Mouse (Mus musculus) adipocyte (in vitro differentiated cells): ENCODE results near the gene Bpgm.

ENCODE experiments used
- DNase-seq: peaks from one replicate; pipeline ENCODE4 v3.0.0-alpha.2; 2016; ENCODE audit warnings: low spot score

Gene Bpgm

DNA sequence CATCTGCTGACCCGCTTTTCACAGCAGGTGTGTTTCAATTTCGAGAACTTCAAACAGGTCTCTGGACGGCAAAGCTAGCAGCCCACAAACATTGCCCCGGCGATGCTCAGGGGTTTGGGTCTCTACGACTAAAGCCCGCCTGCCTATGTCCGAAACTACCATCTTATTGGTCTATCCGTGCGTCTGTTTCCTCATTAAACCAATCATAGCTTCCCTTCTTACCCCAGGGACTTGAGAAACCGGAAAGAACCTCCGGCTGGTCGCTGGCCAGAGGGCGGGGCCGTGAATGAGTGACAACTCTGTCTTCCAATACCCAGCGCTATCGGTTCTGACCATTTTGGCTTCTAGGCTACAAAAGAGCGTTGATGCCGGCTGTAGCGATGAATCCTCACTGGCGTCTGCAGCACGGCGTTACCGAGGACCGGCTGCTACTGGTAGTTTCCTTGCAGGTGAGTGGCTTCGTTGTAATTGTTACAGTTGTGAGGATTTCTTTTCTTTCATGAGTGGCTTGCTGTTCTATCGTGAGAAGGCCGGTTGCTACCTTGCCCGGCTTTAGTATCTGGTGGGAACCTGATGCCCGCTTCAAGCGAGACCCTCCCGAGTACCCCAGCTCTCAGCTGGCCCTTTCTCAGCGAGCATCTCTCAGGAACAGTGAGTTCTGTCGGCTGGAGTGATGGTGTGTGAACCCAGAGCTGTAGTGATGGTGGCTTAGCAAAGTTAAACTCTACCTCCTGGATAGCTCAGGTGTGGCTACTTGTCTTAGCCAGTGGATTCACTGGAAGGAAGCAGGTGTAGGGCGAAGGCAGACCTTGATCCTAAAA lies at the start of gene Bpgm:
TSS of gene Bpgm (plus strand) at position 234 of the 821 bp plus-strand sequence.
- peak; percentile 99 for DNase-seq

DNA sequence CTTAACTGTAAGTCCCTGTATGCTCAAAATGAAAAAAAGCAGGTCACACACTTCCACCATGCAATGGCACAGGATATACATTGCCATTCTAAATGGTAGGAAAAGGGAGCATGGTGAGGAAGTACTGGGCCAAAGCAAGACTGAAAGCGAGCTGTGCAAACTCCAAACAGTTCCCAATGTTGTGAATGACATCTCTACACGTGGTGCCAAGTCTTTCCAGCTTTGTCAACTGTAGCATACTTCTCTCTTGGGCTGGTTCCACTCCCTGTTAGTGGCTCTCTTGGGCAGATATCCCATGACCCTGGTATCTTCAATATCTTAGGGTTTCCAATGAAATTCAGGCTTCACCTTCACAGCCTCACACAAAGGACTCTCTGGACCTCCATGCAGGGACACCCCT lies 37.0 kb upstream of the Bpgm start:
- peak; percentile 53 for DNase-seq

DNA sequence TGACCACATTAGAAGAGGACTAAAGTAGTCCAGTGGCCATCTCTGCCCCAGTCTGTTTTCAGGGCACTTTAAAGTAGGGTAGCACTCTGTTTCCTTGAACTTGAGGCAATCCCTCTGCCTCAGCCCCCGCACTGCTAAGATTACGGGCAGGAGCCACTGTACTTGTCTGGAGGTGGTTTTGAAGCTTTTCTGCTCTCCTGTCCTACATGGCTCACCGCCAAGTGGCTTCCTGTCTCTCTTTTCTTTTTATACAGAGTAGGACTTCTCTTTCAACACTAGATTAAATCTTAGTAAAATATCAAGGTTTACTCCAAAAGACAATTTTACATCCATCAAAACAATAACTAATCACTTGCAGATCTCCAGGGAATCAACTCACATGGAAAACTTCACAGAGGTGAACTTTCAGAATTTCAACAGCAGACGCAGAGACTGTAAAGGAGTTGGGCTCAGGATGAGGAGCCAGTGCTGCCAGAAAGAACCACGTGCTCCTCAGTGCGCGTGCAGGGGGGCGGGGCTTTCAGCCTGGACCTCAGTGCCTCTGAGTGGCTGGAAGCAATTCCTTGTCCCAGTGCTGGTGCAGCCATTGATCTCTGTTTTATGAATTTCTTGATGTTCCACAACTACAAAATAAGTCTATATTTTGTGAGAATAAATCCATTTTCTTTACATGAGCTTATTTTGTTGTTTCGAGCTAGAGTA lies 34.3 kb upstream of the Bpgm start:
- peak; percentile 41 for DNase-seq

DNA sequence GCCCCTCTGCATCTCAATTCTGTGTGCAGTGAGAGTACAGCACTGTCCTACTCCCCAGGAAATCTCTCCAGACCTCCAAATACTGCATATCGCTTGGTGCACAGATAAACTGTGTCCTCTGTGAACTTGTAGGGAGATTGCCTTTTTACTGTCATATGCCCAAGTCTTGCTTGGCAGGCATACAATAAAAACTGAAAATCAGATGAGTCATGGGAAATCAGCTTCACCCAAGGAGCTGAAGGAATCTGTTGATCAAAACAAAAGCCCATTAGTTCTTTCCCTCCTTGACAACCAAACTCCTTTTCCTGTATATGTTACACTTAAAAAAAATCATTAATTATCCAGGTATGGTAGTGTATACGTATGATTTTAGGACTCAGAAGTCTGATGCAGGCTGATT lies 32.2 kb upstream of the Bpgm start:
- peak; percentile 78 for DNase-seq

DNA sequence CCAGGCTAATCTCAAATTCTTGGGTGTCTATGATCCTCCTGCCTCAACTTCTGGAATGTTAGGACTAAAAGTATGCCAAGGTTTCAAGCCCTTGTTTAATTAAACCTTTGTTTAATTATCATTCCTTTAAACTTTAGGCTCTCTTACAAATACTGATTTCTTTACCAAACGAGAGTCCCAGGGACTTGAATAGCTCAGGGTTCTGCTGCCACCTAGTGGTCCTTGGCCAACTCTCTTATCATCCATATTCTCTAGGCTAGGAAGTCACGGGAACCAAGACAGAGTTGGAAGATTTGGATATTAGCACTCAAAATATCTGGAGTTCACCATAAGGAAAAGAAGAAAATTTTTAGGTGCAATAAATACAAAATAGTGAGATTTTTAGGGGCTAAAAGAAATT lies 28.0 kb upstream of the Bpgm start:
- peak; percentile 94 for DNase-seq

DNA sequence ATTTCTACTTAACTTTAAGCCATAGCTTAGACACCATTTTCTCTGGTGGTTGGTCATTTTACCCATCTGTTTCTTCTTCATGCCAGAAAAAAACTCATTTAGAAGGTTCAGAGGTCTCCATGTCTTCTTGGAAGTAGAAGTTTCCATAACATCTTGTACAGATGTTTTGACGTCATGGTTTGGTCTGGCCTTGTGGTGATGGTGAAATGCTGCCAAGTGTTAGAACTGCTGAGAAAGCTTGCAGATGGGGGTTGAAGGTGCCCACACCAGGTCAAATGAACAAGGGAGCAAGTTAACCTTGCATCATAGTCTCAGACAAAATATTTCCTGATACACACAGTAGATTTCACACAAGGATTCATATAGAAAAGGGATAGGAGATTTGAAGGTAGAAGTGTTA lies 27.3 kb upstream of the Bpgm start:
- no peak for DNase-seq

DNA sequence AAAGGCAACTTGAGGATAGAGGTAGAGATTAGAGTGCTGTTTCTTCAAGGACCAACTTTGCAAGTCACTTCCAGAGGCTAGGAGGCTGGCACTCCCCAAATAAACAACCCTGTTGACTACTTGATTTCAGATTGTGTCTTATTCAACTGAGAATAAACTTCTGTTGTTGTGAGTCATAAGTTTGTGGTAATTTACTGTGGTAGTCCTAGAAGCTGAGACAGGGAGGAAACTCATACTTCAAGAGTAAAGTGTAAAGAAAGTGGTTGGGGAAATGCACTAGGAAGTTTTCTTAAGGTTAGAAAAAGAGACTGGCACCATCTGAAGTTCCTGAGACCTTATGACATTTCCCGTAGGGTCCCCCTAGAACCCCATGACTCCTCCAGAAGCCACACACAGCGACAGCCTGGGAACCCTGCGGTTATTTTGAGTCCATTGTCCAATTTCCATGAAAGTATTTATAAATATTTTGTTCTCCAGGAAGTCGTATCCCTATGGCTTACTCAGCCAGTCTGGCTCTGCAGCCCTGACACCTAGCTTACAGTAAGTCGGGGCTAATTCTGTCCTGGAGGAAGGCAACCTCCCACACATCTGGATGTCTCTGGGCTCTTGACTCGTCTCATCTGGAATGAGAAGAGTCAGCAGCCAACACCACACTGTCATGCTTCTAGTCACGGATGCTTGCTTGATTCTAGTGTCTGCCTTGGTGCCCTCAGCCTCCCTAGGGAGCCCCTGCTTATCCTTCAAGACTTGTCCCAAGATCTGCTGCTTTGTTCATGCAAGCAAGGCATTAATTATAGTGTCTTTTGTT lies 22.8 kb upstream of the Bpgm start:
- DNase-seq, result no peak

DNA sequence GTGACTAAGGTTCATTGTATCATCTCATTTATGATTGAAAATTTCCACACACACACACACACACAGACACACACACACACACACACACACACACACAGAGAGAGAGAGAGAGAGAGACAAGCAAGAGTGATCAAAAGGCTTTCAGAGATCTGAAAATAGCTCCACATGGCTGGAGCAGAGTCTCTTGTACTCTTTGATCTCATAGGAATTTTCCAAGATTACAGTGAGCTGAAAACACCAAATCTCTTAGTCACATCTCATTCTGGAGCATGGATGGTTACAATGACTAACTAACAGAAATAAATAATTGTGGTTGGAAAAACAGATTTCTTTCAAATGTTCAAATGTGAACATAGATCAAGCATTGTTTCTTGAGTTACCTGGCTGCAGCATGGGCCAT lies 16.6 kb upstream of the Bpgm start:
- no peak for DNase-seq

DNA sequence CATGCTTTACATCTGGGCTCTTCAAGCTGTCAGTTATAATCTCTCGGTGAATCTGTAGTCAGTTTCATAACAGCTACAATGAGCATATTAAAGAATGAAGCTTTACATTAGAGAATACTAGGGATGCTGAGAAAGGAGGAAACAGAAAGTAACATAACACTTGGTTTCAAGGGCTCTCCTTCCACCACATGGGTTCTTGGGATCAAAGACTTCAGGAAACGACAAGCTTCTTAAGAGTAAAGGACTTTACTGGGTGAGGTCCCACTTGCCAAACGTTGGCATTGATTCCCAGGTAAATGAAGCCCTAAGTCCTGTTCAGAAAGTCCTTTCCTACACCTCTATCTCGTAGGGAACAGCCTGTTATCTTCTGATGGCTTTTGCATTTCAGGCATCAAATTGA lies 15.4 kb upstream of the Bpgm start:
- DNase-seq, result no peak

DNA sequence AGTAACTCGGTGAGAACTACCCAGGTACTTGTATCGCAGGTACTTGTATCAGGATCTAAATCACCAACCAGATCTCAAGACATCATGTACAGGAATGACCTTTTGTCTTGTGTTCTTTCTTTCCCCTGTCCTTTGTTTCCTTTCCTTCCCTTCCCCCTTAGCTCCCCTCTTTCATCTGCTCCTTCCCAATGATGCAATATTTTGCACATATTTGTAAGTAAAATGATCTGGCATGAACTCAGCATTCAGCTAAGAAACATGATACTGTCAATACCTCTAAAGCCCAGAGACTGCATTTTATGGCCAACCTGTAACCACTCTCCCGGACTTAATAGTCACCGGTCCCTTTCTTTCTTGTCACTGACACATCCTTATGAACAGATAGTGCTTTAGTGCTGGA lies 12.4 kb upstream of the Bpgm start:
- no peak for DNase-seq

DNA sequence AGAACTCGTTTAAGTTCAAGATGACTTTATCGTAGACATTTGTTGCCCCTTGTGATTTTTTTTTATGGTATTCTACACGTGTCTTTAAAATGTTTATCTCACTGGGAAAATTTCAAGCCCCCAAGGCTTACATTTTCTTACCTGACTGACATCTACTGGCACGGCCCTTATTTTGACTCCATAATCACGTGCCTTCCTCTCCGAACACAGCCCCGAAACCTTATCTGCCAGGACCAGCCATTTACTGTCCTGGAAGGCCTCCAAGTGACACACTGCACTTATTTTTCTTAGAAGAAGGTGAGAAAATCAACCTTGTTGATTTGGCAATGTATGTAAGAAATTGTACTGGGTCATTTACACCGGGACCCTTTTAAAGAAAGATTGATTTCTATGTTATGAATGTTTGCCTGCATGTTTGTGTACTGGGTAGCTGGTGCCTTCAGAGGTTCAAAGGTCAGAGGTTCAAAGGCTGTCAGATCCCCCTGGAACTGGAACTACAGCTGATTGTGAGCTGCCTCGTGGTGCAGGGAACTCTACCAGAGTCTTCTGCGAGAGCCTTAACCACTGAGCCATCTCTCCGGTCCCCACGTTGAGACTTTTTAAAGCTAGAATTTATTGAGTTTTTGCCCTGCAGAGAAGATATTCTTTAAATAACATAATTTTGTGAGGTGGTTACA lies 4.4 kb upstream of the Bpgm start:
- no peak for DNase-seq

DNA sequence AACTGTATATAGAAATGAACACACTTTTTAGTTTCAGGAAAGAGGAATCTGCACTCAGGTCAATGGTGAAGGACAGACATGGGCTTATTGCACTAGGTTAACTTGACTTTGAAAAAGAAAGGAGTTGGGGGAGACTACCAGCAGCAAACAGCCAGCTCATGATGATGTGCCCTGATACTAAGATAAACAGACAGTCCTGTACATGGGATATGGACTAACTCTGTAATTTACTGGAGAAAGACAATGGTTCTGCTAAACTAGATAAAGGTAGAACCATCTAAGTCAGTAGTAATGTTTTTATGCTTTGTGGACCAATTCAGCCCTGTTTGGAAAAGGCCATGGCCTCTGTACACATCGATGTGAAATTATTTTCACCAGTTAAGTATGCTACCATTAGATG lies 2.7 kb upstream of the Bpgm start:
- no peak for DNase-seq

DNA sequence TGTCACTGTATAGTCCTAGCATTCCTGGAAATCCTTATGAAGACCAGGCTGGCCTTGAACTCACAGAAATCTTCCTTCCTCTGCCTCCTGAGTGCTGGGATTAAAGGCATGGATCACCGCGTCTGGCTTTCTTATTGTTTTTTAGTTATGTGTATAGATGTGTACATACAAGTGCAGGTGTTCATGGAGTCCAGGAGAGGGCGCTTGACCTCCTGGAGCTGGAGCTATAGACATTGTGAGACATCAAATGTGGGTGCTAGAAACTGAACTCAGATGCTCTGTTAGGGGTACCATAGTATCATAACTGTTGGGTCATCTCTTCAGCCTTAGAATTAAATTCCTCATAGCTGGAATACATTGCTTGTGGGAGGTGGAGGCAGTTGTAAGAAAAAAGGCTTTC lies 2.0 kb upstream of the Bpgm start:
- DNase-seq, result no peak

DNA sequence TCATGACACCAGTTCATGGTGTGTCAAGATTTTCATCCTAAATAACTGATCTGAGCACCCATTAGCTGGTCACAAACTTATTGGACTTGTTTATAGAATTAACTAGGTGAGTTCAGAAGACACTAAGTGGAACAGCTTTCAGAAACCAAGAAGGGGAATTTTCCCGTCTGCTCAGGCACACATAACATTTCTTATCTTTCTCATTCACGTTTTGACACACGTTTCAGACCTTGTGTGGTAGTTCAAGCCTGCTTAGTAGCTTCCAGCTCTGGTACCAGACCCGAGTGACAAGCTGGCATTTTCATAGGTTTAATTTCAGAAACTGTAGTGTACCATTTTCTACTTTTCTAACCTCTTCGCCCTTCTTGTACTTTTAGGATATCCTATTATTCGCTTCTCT lies 616 bp upstream of the Bpgm start:
- no peak for DNase-seq

DNA sequence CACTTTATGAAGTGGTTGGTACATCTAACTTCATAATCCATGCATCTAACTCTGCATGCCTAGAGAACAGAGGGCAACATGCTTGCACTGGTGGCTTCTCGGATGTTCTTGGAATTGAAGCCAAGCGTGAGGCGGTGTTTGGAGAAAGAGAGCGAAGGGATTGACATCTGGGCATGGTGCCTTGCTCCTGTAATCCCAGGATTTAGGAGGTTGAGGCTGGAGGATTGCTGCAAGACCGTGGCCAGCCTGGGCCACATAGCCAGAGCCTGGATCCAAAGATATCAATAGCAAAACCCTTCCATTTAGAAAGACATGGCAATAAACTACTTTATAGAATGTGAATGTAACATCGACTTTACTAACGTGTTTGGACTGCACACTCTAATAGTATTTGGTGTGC lies 2.0 kb downstream of the Bpgm start:
- DNase-seq, result peak; percentile 27

DNA sequence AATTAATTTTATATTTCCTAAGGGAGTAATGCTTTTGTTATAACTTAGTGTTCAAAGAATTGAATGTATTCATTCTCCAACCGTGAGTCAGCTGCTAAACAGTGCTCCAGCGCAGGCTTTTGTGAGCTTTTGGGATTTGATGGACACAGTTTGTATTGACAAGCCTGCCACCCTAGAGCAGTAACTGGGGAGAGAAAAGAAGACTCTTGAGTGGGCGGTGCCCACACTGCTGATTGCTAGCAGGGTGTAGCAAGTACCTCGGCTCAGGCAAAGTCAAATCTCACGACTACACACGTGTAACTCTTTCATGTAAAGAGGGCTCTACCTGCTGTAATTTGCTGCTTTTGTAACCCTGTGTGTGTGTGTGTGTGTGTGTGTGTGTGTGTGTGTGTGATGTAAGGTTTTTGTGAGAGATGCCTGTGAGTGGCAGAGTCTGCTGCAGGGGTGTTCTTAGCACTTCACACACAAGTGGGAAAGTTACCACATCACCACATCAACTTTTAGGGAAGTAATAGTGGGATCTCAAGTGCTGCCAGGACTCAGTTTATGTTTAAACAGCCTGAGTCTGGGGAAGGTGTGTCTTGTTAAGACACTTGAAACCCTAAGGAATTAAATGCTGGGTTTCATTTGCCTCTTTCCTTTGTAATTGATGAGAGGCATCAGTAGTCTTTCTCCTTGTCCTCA lies 2.8 kb downstream of the Bpgm start:
- DNase-seq, result no peak

DNA sequence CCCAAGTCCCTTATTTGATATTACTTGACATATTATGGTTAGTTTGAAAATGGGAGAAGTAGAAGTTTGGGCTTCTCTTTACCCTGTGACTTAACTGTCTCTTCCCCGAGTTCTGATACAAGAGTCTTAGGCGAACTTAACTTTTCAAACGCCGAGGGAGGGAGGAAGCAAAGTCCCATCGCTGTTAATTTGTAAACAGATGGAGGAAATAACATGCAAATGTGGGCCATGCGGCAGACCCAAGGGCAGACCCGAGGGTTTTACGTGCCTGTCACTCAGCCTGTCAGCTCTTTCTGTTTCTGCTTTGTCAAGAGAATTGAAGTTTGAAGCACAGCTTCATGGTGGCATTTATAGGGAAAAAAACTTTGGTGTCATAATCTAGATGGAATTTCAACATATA lies 3.5 kb downstream of the Bpgm start:
- no peak for DNase-seq

DNA sequence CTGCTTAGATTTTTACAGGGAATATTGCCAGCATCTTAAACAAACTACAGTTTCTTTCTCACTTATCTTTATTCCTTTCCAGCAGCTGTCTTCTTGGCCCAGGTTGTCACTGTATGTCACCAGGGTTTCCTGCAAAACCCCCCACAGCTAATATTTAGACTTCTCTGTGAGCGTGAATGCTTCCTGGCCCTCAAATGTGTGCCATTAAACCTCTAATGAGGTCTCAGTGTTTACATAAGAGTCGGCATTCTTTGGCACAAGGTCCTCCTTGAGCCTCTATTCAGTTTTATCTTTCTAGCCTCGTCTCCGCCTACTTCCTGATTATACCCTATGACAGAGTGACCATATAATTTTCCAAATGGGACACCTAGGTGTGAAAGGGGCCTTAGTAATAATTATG lies 4.7 kb downstream of the Bpgm start:
- DNase-seq, result no peak

DNA sequence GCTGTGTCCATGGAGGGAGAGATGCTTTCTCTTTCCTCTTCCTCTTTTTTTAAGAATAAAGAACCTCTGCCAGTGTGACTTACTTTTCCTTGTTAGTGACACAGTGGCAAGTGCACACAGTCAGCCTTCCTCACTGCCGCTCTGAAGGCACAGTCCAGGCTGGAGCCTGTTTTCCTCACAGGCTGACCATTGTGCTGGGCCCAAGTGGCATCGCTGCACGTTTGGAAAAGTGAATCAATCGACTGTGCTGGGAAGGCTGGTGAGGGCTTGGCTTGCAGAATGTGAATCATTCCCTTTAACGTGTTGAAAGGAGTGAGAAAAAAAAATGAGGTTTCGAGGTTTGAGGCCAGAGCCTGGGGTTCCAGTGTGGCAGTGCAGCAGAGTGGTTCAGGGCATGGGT lies 5.3 kb downstream of the Bpgm start:
- no peak for DNase-seq

DNA sequence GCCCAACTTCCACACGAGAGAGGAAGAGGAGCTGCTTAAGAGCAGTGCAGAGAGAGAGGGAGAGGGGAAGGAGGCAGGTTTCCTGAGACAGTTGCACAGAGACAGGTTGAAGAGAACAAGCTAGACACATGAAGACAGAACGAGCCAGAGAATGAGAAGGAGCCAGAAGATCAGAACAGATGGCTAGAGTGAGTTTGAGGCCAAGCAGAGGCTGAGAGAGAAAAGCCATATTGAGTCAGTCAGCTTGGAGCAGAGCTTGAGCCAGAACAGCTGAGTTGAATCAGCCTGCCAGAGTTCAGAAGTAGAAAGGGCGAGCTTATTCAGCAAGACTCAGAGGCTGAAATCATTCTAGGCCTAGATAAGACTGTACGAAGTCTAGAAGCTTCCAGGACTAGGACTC lies 6.8 kb downstream of the Bpgm start:
- peak; percentile 34 for DNase-seq

DNA sequence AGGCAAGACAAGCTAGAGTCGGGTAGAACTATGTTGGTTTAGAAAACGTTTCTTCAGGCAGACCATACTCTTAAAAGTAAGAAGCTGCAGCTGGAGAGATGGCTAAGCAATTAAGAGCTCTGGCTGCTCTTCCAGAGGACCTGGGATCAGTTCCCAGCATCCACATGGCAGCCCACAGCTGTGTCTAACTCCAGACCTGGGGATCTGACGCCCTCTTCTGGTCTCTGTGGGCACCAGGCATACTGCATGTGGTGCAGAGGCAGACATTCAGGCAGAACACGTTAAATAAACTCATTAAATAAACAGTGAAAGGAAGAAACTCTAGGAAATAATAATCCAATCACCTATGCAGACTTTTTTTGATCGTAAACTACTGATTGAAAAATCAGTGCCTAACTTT lies 7.4 kb downstream of the Bpgm start:
- DNase-seq, result no peak

DNA sequence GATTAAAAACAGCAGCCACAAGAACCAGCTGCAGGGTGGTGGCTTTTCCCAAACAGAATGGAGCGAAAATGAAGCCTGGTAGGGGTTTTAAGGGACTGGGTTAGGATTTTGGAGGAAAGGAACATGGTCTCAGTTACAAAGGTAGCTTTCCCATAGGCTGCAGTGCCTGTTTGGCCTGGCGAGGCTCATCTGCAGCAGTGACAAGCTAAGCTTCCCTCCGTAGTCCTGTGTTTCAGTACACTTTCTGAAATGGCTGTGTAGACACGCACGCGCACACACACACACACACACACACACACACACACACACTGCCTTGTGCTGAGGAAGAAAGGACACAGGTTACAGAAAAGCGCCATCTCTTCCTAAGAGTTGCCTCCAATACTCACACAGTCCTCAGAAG lies 7.8 kb downstream of the Bpgm start:
- DNase-seq, result no peak
